Mouse (Mus musculus) forebrain, embryonic 16.5 days (tissue): ENCODE results near the gene 4921517D22Rik. TPM values are rescaled to one million over a fixed set of nuclear protein-coding genes. Genes with fewer than 3 reads are reported as not detected.
"Not testable (repeated sequence)": the region's sequence is repeated elsewhere in the genome, so short reads cannot be mapped to it uniquely, and the experiment has no call there.

Experiments used
- ATAC-seq: fragments of 200-750 bp; cut with Nextera tagmentation; 2 replicates; pipeline ENCODE4 v1.8.0; 2017; ENCODE audit warnings: mild to moderate bottlenecking, moderate library complexity
- H3K27ac ChIP-seq: fragments of 300-500 bp; sonication (generic); 2 replicates; pipeline ENCODE4 v1.5.1; 2014; ENCODE audit warnings: low read length, control low read depth
- H3K27me3 ChIP-seq: fragments of 300-500 bp; sonication (generic); replicated peaks from 2 replicates; pipeline ENCODE4 v1.6.1; 2014; ENCODE audit warnings: low read length; ENCODE audit not compliant: control insufficient read depth, insufficient read depth
- H3K36me3 ChIP-seq: fragments of 300-500 bp; sonication (generic); 2 replicates; pipeline ENCODE4 v1.6.1; 2014; ENCODE audit not compliant: control insufficient read depth, insufficient read depth
- H3K4me1 ChIP-seq: fragments of 300-500 bp; sonication (generic); replicated peaks from 2 replicates; pipeline ENCODE4 v1.6.1; 2014; ENCODE audit warnings: low read length; ENCODE audit not compliant: control insufficient read depth, insufficient read depth
- H3K4me2 ChIP-seq: fragments of 300-500 bp; sonication (generic); 2 replicates; pipeline ENCODE4 v1.6.1; 2014; ENCODE audit warnings: mild to moderate bottlenecking, low read length, control low read depth
- H3K4me3 ChIP-seq: fragments of 300-500 bp; sonication (generic); replicated peaks from 2 replicates; pipeline ENCODE4 v1.5.1; 2014; ENCODE audit warnings: mild to moderate bottlenecking, low read length, control low read depth
- H3K9ac ChIP-seq: fragments of 300-500 bp; sonication (generic); replicated peaks from 2 replicates; pipeline ENCODE4 v1.6.1; 2014; ENCODE audit warnings: low read depth, low read length, control low read depth
- H3K9me3 ChIP-seq: fragments of 300-500 bp; sonication (generic); 2 replicates; pipeline ENCODE4 v1.6.1; 2016; ENCODE audit warnings: low read length; ENCODE audit not compliant: control insufficient read depth
- WGBS: fragments of 180-500 bp; shearing (Covaris S2); extraction: QIAGEN DNeasy Blood & Tissue Kit; methylation state at CpG from one replicate; pipeline ENCODE4 v1.1.7; 2014; 5-methylcytosine and 5-hydroxymethylcytosine counted together
- polyA plus RNA-seq: library from polyadenylated mRNA; unstranded; fragments of >200 nt; fragmentation: Nextera tagmentation; extraction: Ambion mirVana; gene quantifications from 2 replicates; pipeline ENCODE4 v1.2.1, GENCODE M21; 2015

Gene 4921517D22Rik
- polyA plus RNA-seq: not detected in 2 replicates

GRCm38 (mm10) chr13:59694008-59694407 lies at the start of gene 4921517D22Rik:
4921517D22Rik (minus strand) TSS chr13:59694108.
- no peaks in the 10 kb centered on the region for H3K9me3 ChIP-seq
- H3K27me3 ChIP-seq: no peaks in the 10 kb centered on the region
- H3K4me1 ChIP-seq: no peaks in the 10 kb centered on the region
- 81% methylated on average over 3 of the region's 3 CpGs for WGBS
- H3K4me3 ChIP-seq: no peak within 1 kb of the TSS
- H3K4me2 ChIP-seq: no peak within 1 kb of the TSS
- no peak within 1 kb of the TSS for H3K27ac ChIP-seq
- no peak for ATAC-seq
- H3K36me3 ChIP-seq: no peaks in the 10 kb centered on the region
- no peak within 1 kb of the TSS for H3K9ac ChIP-seq

GRCm38 (mm10) chr13:59741697-59742096 lies 47.8 kb upstream of the 4921517D22Rik start:
- Histone ChIP-seq H3K27ac (no peak overlapping the region), H3K27me3 (no peaks in the 10 kb centered on the region), H3K36me3 (no peaks in the 10 kb centered on the region), H3K4me2 (no peak overlapping the region), H3K9ac (no peak overlapping the region), H3K9me3 (no peaks in the 10 kb centered on the region), H3K4me3 (no peak overlapping the region), H3K4me1 (no peaks in the 10 kb centered on the region)
- WGBS: 80% methylated on average over 10 of the region's 10 CpGs
- no peak for ATAC-seq

- ATAC-seq: no peak
- Histone ChIP-seq H3K9ac (no peak overlapping the region), H3K9me3 (no peaks in the 10 kb centered on the region), H3K27ac (no peak overlapping the region), H3K36me3 (no peaks in the 10 kb centered on the region), H3K27me3 (no peaks in the 10 kb centered on the region), H3K4me2 (no peak overlapping the region), H3K4me1 (no peaks in the 10 kb centered on the region), H3K4me3 (no peak overlapping the region)
- 87% methylated on average over 11 of the region's 11 CpGs for WGBS
Measured at GRCm38 (mm10) chr13:59741096-59741495, 47.2 kb upstream of the 4921517D22Rik start.

- no peak overlapping the region for H3K4me2 ChIP-seq
- WGBS: 90% methylated on average over 4 of the region's 4 CpGs
- H3K27ac ChIP-seq: no peak overlapping the region
- no peak overlapping the region for H3K9ac ChIP-seq
- H3K9me3 ChIP-seq: no peaks in the 10 kb centered on the region
- H3K4me3 ChIP-seq: no peak overlapping the region
- no peak for ATAC-seq
- no peaks in the 10 kb centered on the region for H3K36me3 ChIP-seq
- no peaks in the 10 kb centered on the region for H3K4me1 ChIP-seq
- H3K27me3 ChIP-seq: no peaks in the 10 kb centered on the region
Measured at GRCm38 (mm10) chr13:59739397-59739796, 45.5 kb upstream of the 4921517D22Rik start.

GRCm38 (mm10) chr13:59738455-59738854 lies 44.5 kb upstream of the 4921517D22Rik start:
- no peak overlapping the region for H3K4me2 ChIP-seq
- no peaks in the 10 kb centered on the region for H3K9me3 ChIP-seq
- WGBS: 83% methylated on average over 2 of the region's 2 CpGs
- H3K36me3 ChIP-seq: no peaks in the 10 kb centered on the region
- ATAC-seq: no peak
- no peaks in the 10 kb centered on the region for H3K27me3 ChIP-seq
- no peak overlapping the region for H3K9ac ChIP-seq
- no peaks in the 10 kb centered on the region for H3K4me1 ChIP-seq
- H3K27ac ChIP-seq: no peak overlapping the region
- H3K4me3 ChIP-seq: no peak overlapping the region

- WGBS: 31% methylated on average over 3 of the region's 3 CpGs
- Histone ChIP-seq H3K9ac (no peak overlapping the region), H3K27ac (no peak overlapping the region), H3K4me1 (no peaks in the 10 kb centered on the region), H3K36me3 (no peaks in the 10 kb centered on the region), H3K27me3 (no peaks in the 10 kb centered on the region), H3K9me3 (no peaks in the 10 kb centered on the region), H3K4me2 (no peak overlapping the region), H3K4me3 (no peak overlapping the region)
- ATAC-seq: no peak
Measured at GRCm38 (mm10) chr13:59735190-59735589, 41.3 kb upstream of the 4921517D22Rik start.

- not testable (repeated sequence) for H3K36me3 ChIP-seq, H3K4me1 ChIP-seq, H3K9ac ChIP-seq, ATAC-seq, H3K4me2 ChIP-seq, H3K27me3 ChIP-seq, H3K27ac ChIP-seq, H3K4me3 ChIP-seq, H3K9me3 ChIP-seq
- 36% methylated on average over 6 of the region's 6 CpGs for WGBS
Measured at GRCm38 (mm10) chr13:59734347-59734746, 40.4 kb upstream of the 4921517D22Rik start.

GRCm38 (mm10) chr13:59733936-59734335 lies 40.0 kb upstream of the 4921517D22Rik start:
- Histone ChIP-seq H3K27me3 (no peaks in the 10 kb centered on the region), H3K4me1 (no peaks in the 10 kb centered on the region), H3K4me2 (no peak overlapping the region), H3K9me3 (no peaks in the 10 kb centered on the region), H3K27ac (no peak overlapping the region), H3K9ac (no peak overlapping the region), H3K36me3 (no peaks in the 10 kb centered on the region), H3K4me3 (no peak overlapping the region)
- 96% methylated on average over 2 of the region's 4 CpGs for WGBS
- ATAC-seq: no peak

GRCm38 (mm10) chr13:59731652-59732051 lies 37.7 kb upstream of the 4921517D22Rik start, which contains the start of gene Spata31d1d:
Spata31d1d (minus strand) TSS chr13:59731752.
- 48% methylated on average over 7 of the region's 7 CpGs for WGBS
- no peak within 1 kb of the TSS for H3K4me2 ChIP-seq
- H3K27me3 ChIP-seq: no peaks in the 10 kb centered on the region
- no peaks in the 10 kb centered on the region for H3K9me3 ChIP-seq
- ATAC-seq: no peak
- H3K36me3 ChIP-seq: no peaks in the 10 kb centered on the region
- H3K9ac ChIP-seq: no peak within 1 kb of the TSS
- no peak within 1 kb of the TSS for H3K27ac ChIP-seq
- H3K4me1 ChIP-seq: 0 out of 2 replicates have a peak, but pooled peaks cover 3% of the 10 kb centered on the region
- H3K4me3 ChIP-seq: no peak within 1 kb of the TSS
